Mouse (Mus musculus) midbrain, postnatal 0 days (tissue): ENCODE results near the gene Pax7. TPM values are rescaled to one million over a fixed set of nuclear protein-coding genes. Genes with fewer than 3 reads are reported as not detected.

Experiments
- ATAC-seq: fragments of 200-750 bp; cut with Nextera tagmentation; 2 replicates; pipeline ENCODE4 v1.8.0; 2017; ENCODE audit warnings: moderate number of reproducible peaks, mild to moderate bottlenecking, moderate TSS enrichment, moderate library complexity; ENCODE audit not compliant: low FRiP score
- DNase-seq: peaks from one replicate; pipeline ENCODE4 v3.0.0-alpha.2; 2015; ENCODE audit warnings: low spot score
- H3K27ac ChIP-seq: fragments of 300-500 bp; sonication (generic); 2 replicates; pipeline ENCODE4 v1.5.1; 2014; ENCODE audit warnings: low read depth, mild to moderate bottlenecking, low read length, mixed read lengths
- H3K27me3 ChIP-seq: fragments of 300-500 bp; sonication (generic); 2 replicates; pipeline ENCODE4 v1.6.1; 2014; ENCODE audit warnings: low read length, control low read depth, mixed read lengths; ENCODE audit not compliant: insufficient read depth
- H3K36me3 ChIP-seq: fragments of 300-500 bp; sonication (generic); 2 replicates; pipeline ENCODE4 v1.6.1; 2014; ENCODE audit warnings: low read length, control low read depth, mixed read lengths; ENCODE audit not compliant: insufficient read depth
- H3K4me1 ChIP-seq: fragments of 300-500 bp; sonication (generic); 2 replicates; pipeline ENCODE4 v1.6.1; 2014; ENCODE audit warnings: mild to moderate bottlenecking, control low read depth, antibody characterized with exemption, low read length, mixed read lengths; ENCODE audit not compliant: insufficient read depth
- H3K4me2 ChIP-seq: fragments of 300-500 bp; sonication (generic); 2 replicates; pipeline ENCODE4 v1.6.1; 2014; ENCODE audit warnings: low read depth, mild to moderate bottlenecking, low read length, mixed read lengths; ENCODE audit not compliant: poor library complexity, severe bottlenecking
- H3K4me3 ChIP-seq: fragments of 300-500 bp; sonication (generic); 2 replicates; pipeline ENCODE4 v1.5.1; 2014; ENCODE audit warnings: low read depth, mild to moderate bottlenecking, low read length, moderate library complexity
- H3K9ac ChIP-seq: fragments of 300-500 bp; sonication (generic); replicated peaks from 2 replicates; pipeline ENCODE4 v1.6.1; 2014; ENCODE audit warnings: mild to moderate bottlenecking, low read length, moderate library complexity, mixed read lengths; ENCODE audit not compliant: poor library complexity, severe bottlenecking
- H3K9me3 ChIP-seq: fragments of 300-500 bp; sonication (generic); 2 replicates; pipeline ENCODE4 v1.6.1; 2016; ENCODE audit warnings: low read length, control low read depth
- CTCF ChIP-seq: IDR thresholded peaks from 2 replicates; pipeline ENCODE4 v1.5.1; 2016; ENCODE audit warnings: antibody characterized with exemption, mild to moderate bottlenecking
- whole genome bisulfite sequencing: fragments of 180-500 bp; shearing (Covaris S2); extraction: QIAGEN DNeasy Blood & Tissue Kit; methylation state at CpG from one replicate; pipeline ENCODE4 v1.1.7; 2014; 5-methylcytosine and 5-hydroxymethylcytosine counted together
- polyA plus RNA-seq: library from polyadenylated mRNA; unstranded; fragments of >200 nt; fragmentation: Nextera tagmentation; extraction: Ambion mirVana; gene quantifications from 2 replicates; pipeline ENCODE4 v1.2.1, GENCODE M21; 2015
- total RNA-seq: library from RNA; depleted of rRNA; stranded (reverse); fragments of >200 nt; gene quantifications from 2 replicates; pipeline ENCODE4 v1.2.3, GENCODE M21; 2014; rRNA removed

Gene Pax7
- total RNA-seq (34.9 and 36.0 TPM in 2 replicates), polyA plus RNA-seq (3.0 and 3.4 TPM in 2 replicates)

DNA sequence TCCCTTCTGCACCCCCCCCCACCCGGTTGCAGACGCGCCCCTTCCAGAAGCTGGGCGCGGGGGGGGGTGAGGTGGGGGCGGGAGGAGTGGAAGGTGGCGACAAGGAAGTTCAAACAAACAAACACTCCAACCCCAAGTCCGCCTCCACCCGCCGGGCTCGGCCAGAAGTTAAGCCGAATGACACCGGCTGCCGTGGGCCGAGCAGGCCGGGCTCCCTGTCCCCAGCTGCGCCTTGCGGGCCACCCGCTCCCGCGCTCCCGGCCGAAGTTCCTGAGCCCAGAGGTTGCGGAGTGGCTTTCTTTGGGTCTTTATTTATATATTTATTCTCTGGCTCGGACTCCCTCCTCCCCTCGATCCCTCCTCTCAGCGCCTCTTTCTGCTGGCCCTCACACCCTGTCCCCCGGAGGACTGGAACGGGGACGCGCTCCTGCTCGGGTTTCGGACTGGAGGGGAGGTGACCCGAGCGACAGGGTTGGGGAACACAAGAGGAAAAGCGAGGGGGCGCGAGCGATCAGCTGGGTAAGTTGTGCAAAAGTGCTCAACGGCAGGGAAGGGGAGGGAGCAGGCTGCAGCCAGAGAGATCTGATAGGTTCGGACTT, at the start of gene Pax7:
TSS of gene Pax7 (minus strand) at position 493 of the 599 bp plus-strand sequence.
- peak within 1 kb of the TSS; percentile 44 for H3K4me2 ChIP-seq
- peak within 1 kb of the TSS; percentile 37 for H3K4me3 ChIP-seq
- H3K36me3 ChIP-seq, result no peaks in the 10 kb centered on the region
- DNase-seq (no peak), ATAC-seq (peak; percentile 24; the same call in 1 of the 2 replicates)
- no peak; the same call in 1 of the 2 replicates for TF ChIP-seq CTCF
- 0 out of 2 replicates have a peak within 1 kb of the TSS, but pooled peaks have one; percentile 38 for H3K27ac ChIP-seq
- H3K9ac ChIP-seq, result peak within 1 kb of the TSS; percentile 48; the same call in 1 of the 2 replicates
- peaks cover 27% of the 10 kb centered on the region for H3K27me3 ChIP-seq
- no peaks in the 10 kb centered on the region; the same call in 1 of the 2 replicates for H3K4me1 ChIP-seq
- under 1% methylated on average over 36 of the region's 41 CpGs for WGBS
- no peaks in the 10 kb centered on the region for H3K9me3 ChIP-seq

DNA sequence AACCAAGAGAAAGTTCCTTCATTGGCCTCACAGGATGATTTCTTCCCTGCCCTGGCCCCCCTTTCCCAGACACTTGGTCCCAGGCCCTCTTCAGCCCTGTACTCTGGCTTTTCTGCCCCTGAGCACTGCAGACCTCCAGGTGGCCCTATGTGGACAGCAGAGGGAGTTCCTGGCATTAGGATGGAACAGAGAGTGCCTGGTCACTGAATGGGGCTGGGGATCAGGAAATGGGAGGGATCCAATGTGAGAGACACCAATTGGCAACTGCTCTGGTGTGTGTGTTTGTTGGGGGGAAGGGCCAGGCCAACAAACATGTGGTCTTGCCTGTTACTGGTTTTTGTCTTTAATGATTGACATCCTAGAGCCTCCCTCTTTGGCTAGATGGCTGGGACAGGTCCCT, 48.5 kb upstream of the Pax7 start:
- peak; percentile 54 for TF ChIP-seq CTCF
- Histone ChIP-seq H3K4me3 (no peak overlapping the region), H3K36me3 (no peaks in the 10 kb centered on the region), H3K4me1 (no peaks in the 10 kb centered on the region), H3K9ac (no peak overlapping the region), H3K4me2 (no peak overlapping the region), H3K27ac (no peak overlapping the region), H3K9me3 (no peaks in the 10 kb centered on the region), H3K27me3 (0 out of 2 replicates have a peak, but pooled peaks cover 3% of the 10 kb centered on the region)
- no peak for DNase-seq
- ATAC-seq, result no peak

DNA sequence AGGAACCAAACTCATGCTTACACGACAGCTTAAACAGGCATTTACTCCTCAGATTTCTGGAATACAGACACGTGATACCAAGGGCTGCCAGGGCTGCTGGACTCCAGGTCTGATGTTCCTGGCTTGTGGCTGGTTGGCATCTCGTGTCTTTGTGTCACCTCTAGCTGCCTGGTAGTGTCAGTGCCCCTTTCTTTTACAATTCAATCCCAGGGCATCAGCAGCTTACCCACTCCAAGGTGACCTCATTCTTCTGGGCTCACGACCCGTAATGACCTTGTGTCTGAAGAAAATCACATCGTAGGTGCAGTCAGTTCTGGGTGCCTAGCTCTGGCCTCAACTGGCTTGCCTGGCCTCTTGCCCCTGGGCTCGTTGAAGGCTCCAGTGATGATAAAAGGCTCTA, 46.0 kb upstream of the Pax7 start:
- no peak for TF ChIP-seq CTCF
- 0 out of 2 replicates have a peak, but pooled peaks cover 3% of the 10 kb centered on the region for H3K27me3 ChIP-seq
- WGBS, result 61% methylated on average over 7 of the region's 7 CpGs
- H3K4me2 ChIP-seq, result no peak overlapping the region
- no peaks in the 10 kb centered on the region for H3K9me3 ChIP-seq
- DNase-seq (no peak), ATAC-seq (no peak)
- no peaks in the 10 kb centered on the region for H3K4me1 ChIP-seq
- no peak overlapping the region for H3K9ac ChIP-seq
- H3K36me3 ChIP-seq, result no peaks in the 10 kb centered on the region
- H3K27ac ChIP-seq, result no peak overlapping the region
- no peak overlapping the region for H3K4me3 ChIP-seq

DNA sequence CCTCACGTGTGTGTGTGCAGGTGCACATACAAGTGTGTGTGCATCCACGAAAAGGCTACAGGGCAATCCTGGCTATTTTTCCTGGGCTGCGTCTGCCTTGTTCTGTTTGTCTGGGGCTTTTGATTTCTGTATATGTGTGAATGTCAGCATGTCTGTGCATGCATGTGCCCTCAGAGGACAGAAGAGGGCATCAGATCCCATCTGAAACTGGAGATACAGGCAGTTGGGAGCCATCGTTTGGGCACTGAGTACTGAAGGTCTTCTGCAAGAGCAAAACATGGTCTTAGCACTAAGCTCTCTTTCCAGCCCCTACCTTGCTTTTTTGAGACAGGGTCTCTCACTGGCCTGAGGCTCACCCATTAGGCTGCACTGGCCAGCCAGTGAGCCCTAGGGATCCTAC, 45.1 kb upstream of the Pax7 start:
- Histone ChIP-seq H3K27ac (no peak overlapping the region), H3K4me1 (no peaks in the 10 kb centered on the region), H3K9me3 (no peaks in the 10 kb centered on the region), H3K4me2 (no peak overlapping the region), H3K27me3 (0 out of 2 replicates have a peak, but pooled peaks cover 3% of the 10 kb centered on the region), H3K9ac (no peak overlapping the region), H3K36me3 (no peaks in the 10 kb centered on the region), H3K4me3 (no peak overlapping the region)
- TF ChIP-seq CTCF, result peak; percentile 79
- ATAC-seq, result no peak
- DNase-seq, result peak; percentile 79
- WGBS, result 65% methylated on average over 4 of the region's 4 CpGs

DNA sequence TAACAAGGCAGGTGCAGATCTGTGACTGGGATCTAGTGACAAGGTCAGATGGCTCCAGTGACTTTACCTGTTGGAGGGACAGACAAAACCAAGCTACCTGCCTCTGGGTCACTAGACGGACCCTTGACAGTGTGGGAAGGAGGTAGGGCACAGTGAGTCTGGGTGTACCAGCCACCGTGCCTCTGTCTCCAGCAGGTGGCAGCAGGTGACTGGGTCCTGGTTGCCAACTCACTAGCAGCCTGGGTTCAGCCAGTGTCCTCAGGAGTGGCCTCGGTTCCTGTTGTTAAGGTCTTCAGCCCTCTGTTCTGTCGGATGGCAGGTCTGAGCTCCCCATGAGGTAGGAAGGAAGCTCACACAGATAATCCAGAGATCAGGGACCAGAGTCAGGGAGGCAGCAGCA, 43.9 kb upstream of the Pax7 start:
- peak; percentile 97 for TF ChIP-seq CTCF

DNA sequence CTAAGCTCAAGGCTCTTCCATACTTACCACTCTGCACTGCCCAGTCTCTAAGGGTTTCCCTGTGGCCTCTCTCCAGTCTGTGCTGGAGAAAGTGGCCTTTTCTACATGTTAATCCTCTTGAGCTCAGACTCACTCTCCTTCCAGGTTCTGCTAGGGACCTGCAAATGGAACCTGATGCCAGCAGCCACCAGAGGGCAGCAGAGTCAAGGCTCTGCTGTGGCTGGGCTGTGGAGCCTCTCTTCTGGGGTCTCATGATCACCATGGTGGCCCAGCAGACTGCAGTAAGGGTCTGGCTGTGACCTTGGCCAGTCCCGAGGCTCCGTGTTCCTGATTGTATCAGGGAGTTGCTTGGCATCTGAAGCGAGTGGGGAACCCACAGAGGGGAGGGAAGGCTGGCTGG, 39.3 kb upstream of the Pax7 start:
- ATAC-seq (peak; percentile 57; the same call in 1 of the 2 replicates), DNase-seq (peak; percentile 84)
- H3K4me1 ChIP-seq, result no peaks in the 10 kb centered on the region
- no peaks in the 10 kb centered on the region for H3K36me3 ChIP-seq
- H3K27me3 ChIP-seq, result no peaks in the 10 kb centered on the region
- H3K4me2 ChIP-seq, result no peak overlapping the region
- H3K4me3 ChIP-seq, result no peak overlapping the region
- H3K9ac ChIP-seq, result no peak overlapping the region
- peak; percentile 99 for TF ChIP-seq CTCF
- no peaks in the 10 kb centered on the region for H3K9me3 ChIP-seq
- WGBS, result 7% methylated on average over 3 of the region's 3 CpGs
- no peak overlapping the region for H3K27ac ChIP-seq

More for the DNA sequence above, 43.9 kb upstream of the Pax7 start:
- Histone ChIP-seq H3K4me1 (no peaks in the 10 kb centered on the region), H3K27me3 (0 out of 2 replicates have a peak, but pooled peaks cover 3% of the 10 kb centered on the region), H3K27ac (no peak overlapping the region), H3K9me3 (no peaks in the 10 kb centered on the region), H3K4me2 (no peak overlapping the region), H3K36me3 (no peaks in the 10 kb centered on the region), H3K9ac (no peak overlapping the region), H3K4me3 (no peak overlapping the region)
- ATAC-seq (peak; percentile 61), DNase-seq (peak; percentile 88)
- WGBS, result 8% methylated on average over 4 of the region's 4 CpGs
